Mouse (Mus musculus): Measurements from ENCODE around the gene Jam2. TPM values are rescaled to one million over a fixed set of nuclear protein-coding genes. Genes with fewer than 3 reads are reported as not detected.

Jam2 gene
- 21.2 and 21.6 TPM in 2 replicates for polyA plus RNA-seq (2014; fragmentation: Nextera tagmentation; extraction: Ambion mirVana)

GRCm38 (mm10) chr16:84774003-84774703 is at the start of gene Jam2:
Jam2 (plus strand) TSS chr16:84774123.
- Histone ChIP-seq H3K4me2 (ENCODE audit: low read depth, low read length) (peak within 1 kb of the TSS; percentile 93), H3K4me1 (ENCODE audit: control insufficient read depth, insufficient read depth, low read length) (0 out of 2 replicates have a peak, but pooled peaks cover 4% of the 10 kb centered on the region), H3K9me3 (ENCODE audit: control insufficient read depth, low read length) (no peaks in the 10 kb centered on the region), H3K27ac (replicated peaks; ENCODE audit: low read depth, low read length) (peak within 1 kb of the TSS; percentile 39), H3K36me3 (ENCODE audit: control insufficient read depth, insufficient read depth, low read length) (no peaks in the 10 kb centered on the region), H3K9ac (ENCODE audit: low read depth, low read length) (peak within 1 kb of the TSS; percentile 70), H3K27me3 (replicated peaks; ENCODE audit: control insufficient read depth, insufficient read depth, low read length) (0 out of 2 replicates have a peak, but pooled peaks cover 11% of the 10 kb centered on the region), H3K4me3 (ENCODE audit: low read depth, low read length) (peak within 1 kb of the TSS; percentile 66)
- ATAC-seq (ENCODE audit: low read depth), result peak; percentile 90
- DNase-seq (ENCODE audit: low spot score), result peak; percentile 77
- WGBS, result 0% methylated on average over 34 of the region's 43 CpGs

- no peak overlapping the region for H3K27ac ChIP-seq (replicated peaks; ENCODE audit: low read depth, low read length)
- H3K4me1 ChIP-seq (ENCODE audit: control insufficient read depth, insufficient read depth, low read length), result peaks cover 5% of the 10 kb centered on the region
- H3K4me3 ChIP-seq (ENCODE audit: low read depth, low read length), result peak overlapping the region; percentile 72
- WGBS, result under 1% methylated on average over 15 of the region's 15 CpGs
- peaks cover 24% of the 10 kb centered on the region for H3K36me3 ChIP-seq (ENCODE audit: control insufficient read depth, insufficient read depth, low read length)
- peak overlapping the region; percentile 80 for H3K9ac ChIP-seq (ENCODE audit: low read depth, low read length)
- ATAC-seq (ENCODE audit: low read depth) (peak; percentile 49), DNase-seq (ENCODE audit: low spot score) (no peak)
- H3K4me2 ChIP-seq (ENCODE audit: low read depth, low read length), result peak overlapping the region; percentile 74
- no peaks in the 10 kb centered on the region for H3K9me3 ChIP-seq (ENCODE audit: control insufficient read depth, low read length)
- no peaks in the 10 kb centered on the region for H3K27me3 ChIP-seq (replicated peaks; ENCODE audit: control insufficient read depth, insufficient read depth, low read length)
These were observed 39.1 kb upstream of the Jam2 start for GRCm38 (mm10) chr16:84734806-84735165.

- under 1% methylated on average over 50 of the region's 66 CpGs for WGBS
- ATAC-seq (ENCODE audit: low read depth), result peak; percentile 99
- Histone ChIP-seq H3K4me2 (ENCODE audit: low read depth, low read length) (peak within 1 kb of the TSS; percentile 74), H3K4me1 (ENCODE audit: control insufficient read depth, insufficient read depth, low read length) (peaks cover 5% of the 10 kb centered on the region), H3K9ac (ENCODE audit: low read depth, low read length) (peak within 1 kb of the TSS; percentile 80), H3K9me3 (ENCODE audit: control insufficient read depth, low read length) (no peaks in the 10 kb centered on the region), H3K36me3 (ENCODE audit: control insufficient read depth, insufficient read depth, low read length) (peaks cover 18% of the 10 kb centered on the region), H3K27ac (replicated peaks; ENCODE audit: low read depth, low read length) (peak within 1 kb of the TSS; percentile 80), H3K27me3 (replicated peaks; ENCODE audit: control insufficient read depth, insufficient read depth, low read length) (no peaks in the 10 kb centered on the region), H3K4me3 (ENCODE audit: low read depth, low read length) (peak within 1 kb of the TSS; percentile 72)
- DNase-seq (ENCODE audit: low spot score), result peak; percentile 96
These were observed 38.5 kb upstream of the Jam2 start, which contains the start of gene Mrpl39 for GRCm38 (mm10) chr16:84735166-84736105. Mrpl39 (minus strand) TSS chr16:84735742.

- WGBS, result 79% methylated on average over 3 of the region's 3 CpGs
- no peaks in the 10 kb centered on the region for H3K36me3 ChIP-seq (ENCODE audit: control insufficient read depth, insufficient read depth, low read length)
These were observed 36.6 kb upstream of the Jam2 start for GRCm38 (mm10) chr16:84737358-84737757.

GRCm38 (mm10) chr16:84744703-84745490 is 29.0 kb upstream of the Jam2 start:
- 68% methylated on average over 10 of the region's 10 CpGs for WGBS
- H3K27ac ChIP-seq (replicated peaks; ENCODE audit: low read depth, low read length), result no peak overlapping the region
- H3K9ac ChIP-seq (ENCODE audit: low read depth, low read length), result no peak overlapping the region
- H3K4me3 ChIP-seq (ENCODE audit: low read depth, low read length), result no peak overlapping the region
- DNase-seq (ENCODE audit: low spot score) (peak; percentile 12), ATAC-seq (ENCODE audit: low read depth) (no peak)
- no peaks in the 10 kb centered on the region for H3K4me1 ChIP-seq (ENCODE audit: control insufficient read depth, insufficient read depth, low read length)
- H3K4me2 ChIP-seq (ENCODE audit: low read depth, low read length), result no peak overlapping the region
- no peaks in the 10 kb centered on the region for H3K36me3 ChIP-seq (ENCODE audit: control insufficient read depth, insufficient read depth, low read length)
- H3K27me3 ChIP-seq (replicated peaks; ENCODE audit: control insufficient read depth, insufficient read depth, low read length), result no peaks in the 10 kb centered on the region
- H3K9me3 ChIP-seq (ENCODE audit: control insufficient read depth, low read length), result no peaks in the 10 kb centered on the region

More at GRCm38 (mm10) chr16:84737358-84737757, 36.6 kb upstream of the Jam2 start:
- no peaks in the 10 kb centered on the region for H3K27me3 ChIP-seq (replicated peaks; ENCODE audit: control insufficient read depth, insufficient read depth, low read length)
- no peak for ATAC-seq (ENCODE audit: low read depth)
- no peak for DNase-seq (ENCODE audit: low spot score)
- H3K4me1 ChIP-seq (ENCODE audit: control insufficient read depth, insufficient read depth, low read length), result peaks cover 5% of the 10 kb centered on the region
- H3K27ac ChIP-seq (replicated peaks; ENCODE audit: low read depth, low read length), result no peak overlapping the region
- no peaks in the 10 kb centered on the region for H3K9me3 ChIP-seq (ENCODE audit: control insufficient read depth, low read length)
- no peak overlapping the region for H3K9ac ChIP-seq (ENCODE audit: low read depth, low read length)
- no peak overlapping the region for H3K4me3 ChIP-seq (ENCODE audit: low read depth, low read length)
- no peak overlapping the region for H3K4me2 ChIP-seq (ENCODE audit: low read depth, low read length)

GRCm38 (mm10) chr16:84745721-84746306 is 28.1 kb upstream of the Jam2 start:
- H3K27me3 ChIP-seq (replicated peaks; ENCODE audit: control insufficient read depth, insufficient read depth, low read length), result no peaks in the 10 kb centered on the region
- 72% methylated on average over 6 of the region's 6 CpGs for WGBS
- no peaks in the 10 kb centered on the region for H3K36me3 ChIP-seq (ENCODE audit: control insufficient read depth, insufficient read depth, low read length)
- H3K4me3 ChIP-seq (ENCODE audit: low read depth, low read length), result no peak overlapping the region
- no peaks in the 10 kb centered on the region for H3K4me1 ChIP-seq (ENCODE audit: control insufficient read depth, insufficient read depth, low read length)
- H3K27ac ChIP-seq (replicated peaks; ENCODE audit: low read depth, low read length), result no peak overlapping the region
- ATAC-seq (ENCODE audit: low read depth) (no peak), DNase-seq (ENCODE audit: low spot score) (no peak)
- H3K9me3 ChIP-seq (ENCODE audit: control insufficient read depth, low read length), result no peaks in the 10 kb centered on the region
- no peak overlapping the region for H3K9ac ChIP-seq (ENCODE audit: low read depth, low read length)
- no peak overlapping the region for H3K4me2 ChIP-seq (ENCODE audit: low read depth, low read length)

- no peaks in the 10 kb centered on the region for H3K4me1 ChIP-seq (ENCODE audit: control insufficient read depth, insufficient read depth, low read length)
- WGBS, result 84% methylated on average over 8 of the region's 8 CpGs
These were observed 6.0 kb upstream of the Jam2 start for GRCm38 (mm10) chr16:84767956-84768355.

GRCm38 (mm10) chr16:84769182-84769581 is 4.7 kb upstream of the Jam2 start:
- H3K27me3 ChIP-seq (replicated peaks; ENCODE audit: control insufficient read depth, insufficient read depth, low read length), result 0 out of 2 replicates have a peak, but pooled peaks cover 4% of the 10 kb centered on the region
- no peaks in the 10 kb centered on the region for H3K4me1 ChIP-seq (ENCODE audit: control insufficient read depth, insufficient read depth, low read length)
- DNase-seq (ENCODE audit: low spot score) (no peak), ATAC-seq (ENCODE audit: low read depth) (no peak)
- H3K4me2 ChIP-seq (ENCODE audit: low read depth, low read length), result no peak overlapping the region
- WGBS, result 65% methylated on average over 4 of the region's 4 CpGs
- no peaks in the 10 kb centered on the region for H3K9me3 ChIP-seq (ENCODE audit: control insufficient read depth, low read length)
- H3K4me3 ChIP-seq (ENCODE audit: low read depth, low read length), result no peak overlapping the region
- no peaks in the 10 kb centered on the region for H3K36me3 ChIP-seq (ENCODE audit: control insufficient read depth, insufficient read depth, low read length)
- H3K27ac ChIP-seq (replicated peaks; ENCODE audit: low read depth, low read length), result no peak overlapping the region
- no peak overlapping the region for H3K9ac ChIP-seq (ENCODE audit: low read depth, low read length)

More at GRCm38 (mm10) chr16:84767956-84768355, 6.0 kb upstream of the Jam2 start:
- H3K4me2 ChIP-seq (ENCODE audit: low read depth, low read length), result no peak overlapping the region
- H3K27me3 ChIP-seq (replicated peaks; ENCODE audit: control insufficient read depth, insufficient read depth, low read length), result 0 out of 2 replicates have a peak, but pooled peaks cover 4% of the 10 kb centered on the region
- no peaks in the 10 kb centered on the region for H3K36me3 ChIP-seq (ENCODE audit: control insufficient read depth, insufficient read depth, low read length)
- no peak overlapping the region for H3K27ac ChIP-seq (replicated peaks; ENCODE audit: low read depth, low read length)
- H3K9me3 ChIP-seq (ENCODE audit: control insufficient read depth, low read length), result no peaks in the 10 kb centered on the region
- H3K4me3 ChIP-seq (ENCODE audit: low read depth, low read length), result no peak overlapping the region
- DNase-seq (ENCODE audit: low spot score) (no peak), ATAC-seq (ENCODE audit: low read depth) (no peak)
- no peak overlapping the region for H3K9ac ChIP-seq (ENCODE audit: low read depth, low read length)

All from embryonic facial prominence, embryonic 14.5 days (tissue).